In genomic region chr1:170010716-170011505, GRCm38 (mm10) we compare ENCODE assay signal across 9 mouse cellular contexts. TPM values are rescaled to one million over a fixed set of nuclear protein-coding genes. Genes with fewer than 3 reads are reported as not detected.
DNase-seq lines count a peak whose midpoint lies in the region; TF ChIP-seq lines count a peak whose summit lies in the region.
"Had no signal": no experiment of that assay in that cellular context is flagged by ENCODE, and none has a peak within 500 bp of the region (broad histone marks: within the 10 kb centered on the region; RNA-seq: fewer than 3 reads in every experiment).

No protein-coding gene starts in this region.

- peak; percentile 5 for DNase-seq in 416B (ENCODE audit: low read depth)
- DNase-seq in cerebellum, adult 11-12 months = peak; percentile 12
- peak; percentile 24 to 39 for DNase-seq in gastrocnemius, postnatal 36 days
- peak; percentile 37 to 51 for DNase-seq in kidney, postnatal 4 days
- no peak for DNase-seq in adrenal gland, postnatal 36 days
- no peak for DNase-seq in left cerebral cortex, adult 2 months (ENCODE audit: extremely low spot score in 1 of 2, low spot score in 2 of 2)
- DNase-seq in left cerebral cortex, postnatal 10 days (ENCODE audit: extremely low spot score in 1 of 2, low spot score in 2 of 2) = no peak
- DNase-seq: adrenal gland, adult 2 months had no signal

- no peak overlapping the region for H3K4me3 ChIP-seq in left cerebral cortex, adult 2 months
- H3K4me3 ChIP-seq: limb, embryonic 12.5 days had no signal

- intact Hi-C loops in gastrocnemius, postnatal 36 days (cut with DNase I) = no loop called here
- intact Hi-C loops in left cerebral cortex, adult 2 months (cut with DNase I) = no loop called here
- intact Hi-C loops in left cerebral cortex, postnatal 10 days (cut with DNase I) = no loop called here

- no peak overlapping the region for H3K27ac ChIP-seq in left cerebral cortex, adult 2 months
- H3K27ac ChIP-seq: limb, embryonic 12.5 days had no signal

- no peak for TF ChIP-seq CTCF in left cerebral cortex, adult 2 months (IDR thresholded peaks at IDR 0.05)

RNA-seq across cellular contexts. Expression of gene Hsd17b7, which starts 41.9 kb away (rescaled TPM):
- total RNA-seq in gastrocnemius, postnatal 36 days (2021) = 1 to 10 TPM; 2.9 to 4.1 TPM
- 10 to 100 TPM; 25.2 to 87.2 TPM for total RNA-seq in adrenal gland, postnatal 36 days (2021)
- 10 to 100 TPM; 16.7 to 18.0 TPM for total RNA-seq in left cerebral cortex, adult 2 months (2021)
- total RNA-seq in left cerebral cortex, postnatal 10 days (2021) = 10 to 100 TPM; 18.8 to 19.5 TPM

Comparison
In these comparisons a context has a peak if more than half of its experiments do, and no peak if none do; other contexts are left out.
1. DNase-seq: peak in 416B (single experiment), cerebellum, adult 11-12 months (single experiment), gastrocnemius, postnatal 36 days (2 of 2) and kidney, postnatal 4 days (2 of 2); none in adrenal gland, postnatal 36 days (0 of 2), left cerebral cortex, adult 2 months (0 of 2) and left cerebral cortex, postnatal 10 days (0 of 2).